Mouse (Mus musculus) Muller cell, postnatal 12 days (primary cell): ENCODE measurements at regions not wholly inside any gene's neighbourhood (a gene's known extent, or its start where the extent isn't known, plus 50 kb on each side); places are given as distances from the start of the nearest gene placed in this dataset.

Experiments used
- DNase-seq: peaks from one replicate; pipeline ENCODE4 v3.0.0-alpha.2; 2015; ENCODE audit errors: inconsistent ontology term

DNA sequence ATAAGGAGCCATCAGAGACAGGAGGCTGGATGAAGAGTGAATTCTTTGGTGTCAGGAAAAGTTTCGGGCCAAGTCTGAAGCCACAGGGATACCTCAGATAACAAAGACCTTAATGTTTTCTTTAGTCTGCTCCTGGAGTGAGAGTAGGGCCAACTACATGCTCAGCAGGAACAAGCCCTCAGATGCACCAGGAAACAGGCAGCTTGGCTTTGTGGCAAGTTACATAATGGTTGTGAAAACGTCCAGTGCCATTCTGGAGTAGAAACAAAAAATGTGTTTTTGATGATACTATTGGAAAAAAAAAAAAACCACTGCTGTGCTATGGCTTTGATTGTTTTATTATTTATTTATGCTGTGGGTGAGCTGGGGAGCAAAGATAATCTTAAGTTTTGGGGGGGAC, 452.2 kb upstream of the Mon1b start:
- DNase-seq, result peak; percentile 72

- DNase-seq, result no peak
These were observed 444.9 kb upstream of the Mon1b start for GRCm38 (mm10) chr8:113190537-113190936.

DNA sequence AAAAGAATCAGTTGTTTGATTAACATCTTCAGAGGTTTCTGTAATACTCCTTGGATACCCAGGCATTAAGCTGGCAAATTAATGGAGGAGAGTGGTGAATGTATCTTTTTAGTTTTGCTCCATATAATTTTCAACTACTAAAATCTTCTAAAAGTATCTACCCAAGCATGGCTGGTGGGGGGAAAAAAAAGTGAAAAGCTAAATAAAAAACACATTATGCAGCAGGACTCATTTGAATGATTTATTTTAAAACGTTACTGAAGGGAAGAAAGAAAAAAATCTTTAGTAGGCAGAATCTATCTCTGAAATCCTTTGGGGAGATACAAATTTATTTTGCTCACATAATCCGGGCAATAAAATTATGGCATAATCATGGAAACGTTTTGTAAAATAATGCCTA, 443.9 kb upstream of the Mon1b start:
- no peak for DNase-seq
